9 mouse cellular contexts compared by ENCODE assay signal in the genomic region with DNA sequence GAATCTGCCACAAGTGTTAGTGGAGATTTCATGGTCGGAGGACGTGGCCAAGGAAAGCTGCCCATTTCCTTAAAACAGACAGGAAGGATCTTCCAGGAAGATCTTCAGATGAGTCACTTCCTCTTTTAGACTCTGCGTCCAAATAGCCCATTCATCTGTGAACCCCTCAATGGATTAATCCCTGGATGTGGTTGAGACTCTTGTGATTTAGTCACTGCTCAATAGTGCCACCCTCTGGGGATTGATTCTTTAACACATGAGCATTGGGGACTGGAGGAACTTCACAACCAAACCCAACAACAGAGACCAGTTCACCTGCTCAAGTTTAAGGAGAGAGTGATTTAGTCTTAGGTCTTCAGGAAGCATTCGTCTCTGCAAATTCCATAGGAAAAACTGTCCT.
A peak's percentile ranks its signal among the peaks of the same experiment; 100 is the strongest.
DNase-seq lines count a peak whose midpoint lies in the region; ATAC-seq lines count a peak whose summit lies in the region.
"Had no signal": no experiment of that assay in that cellular context is flagged by ENCODE, and none has a peak within 500 bp of the region (broad histone marks: within the 10 kb centered on the region; RNA-seq: fewer than 3 reads in every experiment).

No protein-coding gene starts in this region.

- H3K4me2 ChIP-seq in hindbrain, embryonic 16.5 days (ENCODE audit: low read length) = no peak overlapping the region
- H3K4me2 ChIP-seq: embryonic facial prominence, embryonic 12.5 days had no signal

- peak; percentile 30 for DNase-seq in adrenal gland, adult 2 months
- no peak for DNase-seq in adrenal gland, adult 18-20 months (ENCODE audit: low spot score in 2 of 2)
- peak; percentile 51 to 59 for DNase-seq in left cerebral cortex, adult 18-20 months (ENCODE audit: low spot score in 2 of 2)
- no peak for DNase-seq in left cerebral cortex, adult 8-10 months (ENCODE audit: low spot score in 2 of 2)
- DNase-seq in layer of hippocampus, adult 11-12 months (ENCODE audit: low spot score) = peak; percentile 70
- DNase-seq in splenic B cell, adult 2 months (ENCODE audit: low read depth, low spot score) = peak; percentile 4

- 73% methylated on average over 4 of the region's 4 CpGs for WGBS in hindbrain, embryonic 16.5 days

- no peaks in the 10 kb centered on the region for H3K4me1 ChIP-seq in hindbrain, embryonic 16.5 days (ENCODE audit: control insufficient read depth, insufficient read depth, low read depth, low read length)
- H3K4me1 ChIP-seq: embryonic facial prominence, embryonic 12.5 days had no signal

- no peak overlapping the region for H3K4me3 ChIP-seq in hindbrain, embryonic 16.5 days (ENCODE audit: low read length)
- H3K4me3 ChIP-seq: embryonic facial prominence, embryonic 12.5 days had no signal

- H3K27ac ChIP-seq in hindbrain, embryonic 16.5 days (ENCODE audit: low read depth, low read length) = no peak overlapping the region
- H3K27ac ChIP-seq: embryonic facial prominence, embryonic 12.5 days had no signal

- no peaks in the 10 kb centered on the region for H3K27me3 ChIP-seq in splenic B cell, adult 2 months (ENCODE audit: control insufficient read depth, insufficient read depth, low read length, poor library complexity, severe bottlenecking)
- H3K27me3 ChIP-seq in hindbrain, embryonic 16.5 days (replicated peaks; ENCODE audit: control insufficient read depth, insufficient read depth, low read length) = no peaks in the 10 kb centered on the region
- H3K27me3 ChIP-seq: embryonic facial prominence, embryonic 12.5 days had no signal

- peak; percentile 87 for ATAC-seq in common myeloid progenitor, adult 5-6 weeks (replicated peaks; ENCODE audit: low read depth, poor library complexity, severe bottlenecking)
- ATAC-seq in hindbrain, embryonic 16.5 days = no peak

- H3K36me3 ChIP-seq in splenic B cell, adult 2 months (ENCODE audit: control insufficient read depth, insufficient read depth, low read length, poor library complexity, severe bottlenecking) = no peaks in the 10 kb centered on the region
- no peaks in the 10 kb centered on the region for H3K36me3 ChIP-seq in hindbrain, embryonic 16.5 days (ENCODE audit: control insufficient read depth, insufficient read depth, low read length)
- H3K36me3 ChIP-seq: embryonic facial prominence, embryonic 12.5 days had no signal

- no peaks in the 10 kb centered on the region for H3K9me3 ChIP-seq in hindbrain, embryonic 16.5 days (ENCODE audit: control insufficient read depth, low read length)
- H3K9me3 ChIP-seq: embryonic facial prominence, embryonic 12.5 days had no signal

- no peak overlapping the region for H3K9ac ChIP-seq in hindbrain, embryonic 16.5 days (ENCODE audit: low read depth, low read length)
- H3K9ac ChIP-seq: embryonic facial prominence, embryonic 12.5 days had no signal

Comparison
In these comparisons a context has a peak if more than half of its experiments do, and no peak if none do; other contexts are left out.
1. DNase-seq: peak in adrenal gland, adult 2 months (single experiment), left cerebral cortex, adult 18-20 months (2 of 2), layer of hippocampus, adult 11-12 months (single experiment) and splenic B cell, adult 2 months (single experiment); none in adrenal gland, adult 18-20 months (0 of 2) and left cerebral cortex, adult 8-10 months (0 of 2).